Mouse (Mus musculus) thymus, postnatal 0 days (tissue): ENCODE measurements around the gene Mical1. TPM values are rescaled to one million over a fixed set of nuclear protein-coding genes. Genes with fewer than 3 reads are reported as not detected.

Experiments used
- DNase-seq: peaks from one replicate; pipeline ENCODE4 v3.0.0-alpha.2; 2015; ENCODE audit warnings: low spot score
- polyA plus RNA-seq: library from polyadenylated mRNA; unstranded; fragments of >200 nt; fragmentation: Nextera tagmentation; extraction: Ambion mirVana; gene quantifications from 2 replicates; pipeline ENCODE4 v1.2.1, GENCODE M21; 2015

The Mical1 gene
- polyA plus RNA-seq, result 72.9 and 82.9 TPM in 2 replicates

GRCm38 (mm10) chr10:41476171-41477017, at the start of gene Mical1:
TSS of gene Mical1 (plus strand) at chr10:41476314.
- DNase-seq, result peak; percentile 67

DNA sequence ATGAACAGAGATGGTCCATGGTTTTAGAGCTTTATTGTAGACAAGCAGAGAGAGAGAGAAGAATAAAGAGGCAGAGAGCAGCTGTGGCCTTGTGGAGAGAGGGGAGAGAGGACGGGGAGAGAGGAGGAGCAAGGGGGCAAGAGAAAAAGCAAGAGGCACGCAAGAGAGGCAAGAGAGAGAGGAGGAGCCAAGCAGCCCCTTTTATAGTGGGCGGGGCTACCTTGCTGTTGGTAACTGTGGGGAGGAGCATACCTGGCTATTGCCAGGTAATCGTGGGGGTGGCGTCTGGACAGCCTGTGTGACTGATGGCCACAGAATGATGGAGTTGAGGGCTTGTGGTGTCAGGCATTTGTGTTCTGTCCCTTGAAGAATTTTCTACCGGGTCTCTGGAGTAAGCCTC, 49.7 kb upstream of the Mical1 start:
- no peak for DNase-seq

DNA sequence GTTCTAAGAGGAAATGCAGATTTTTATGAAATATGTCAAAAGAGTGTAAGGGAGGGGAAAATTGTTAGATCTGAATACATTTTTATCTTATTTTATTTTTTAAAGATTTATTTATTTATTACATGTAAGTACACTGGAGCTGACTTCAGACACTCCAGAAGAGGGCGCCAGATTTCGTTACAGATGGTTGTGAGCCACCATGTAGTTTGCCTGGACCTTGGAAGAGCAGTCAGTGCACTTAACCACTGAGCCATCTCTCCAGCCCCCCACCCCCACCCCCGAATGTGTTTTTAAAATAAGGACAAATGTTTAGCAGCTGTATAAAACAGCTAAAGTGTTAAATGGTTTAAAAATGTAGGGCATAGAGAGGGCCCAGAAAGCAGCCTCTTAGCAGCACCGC, 41.5 kb upstream of the Mical1 start:
- DNase-seq, result peak; percentile 50

DNA sequence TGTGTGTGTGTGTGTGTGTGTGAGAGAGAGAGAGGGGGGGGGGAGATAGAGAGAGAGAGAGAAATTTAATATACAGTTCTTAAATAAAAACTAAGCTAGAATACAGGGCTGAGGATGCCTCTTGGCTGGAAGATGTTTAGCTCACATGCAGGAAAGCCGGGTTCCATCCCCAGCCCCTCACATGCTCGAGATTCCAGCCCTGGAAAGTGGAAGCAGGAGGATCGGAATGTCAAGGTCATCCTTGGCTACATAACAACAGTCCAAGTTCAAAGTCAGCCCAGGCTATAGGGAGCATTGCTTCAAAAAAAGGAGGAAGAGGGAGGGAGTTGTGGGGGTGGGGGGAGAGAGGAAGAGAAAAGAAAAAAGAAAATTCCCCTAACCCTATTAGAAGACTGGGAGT, 41.0 kb upstream of the Mical1 start:
- DNase-seq, result no peak

DNA sequence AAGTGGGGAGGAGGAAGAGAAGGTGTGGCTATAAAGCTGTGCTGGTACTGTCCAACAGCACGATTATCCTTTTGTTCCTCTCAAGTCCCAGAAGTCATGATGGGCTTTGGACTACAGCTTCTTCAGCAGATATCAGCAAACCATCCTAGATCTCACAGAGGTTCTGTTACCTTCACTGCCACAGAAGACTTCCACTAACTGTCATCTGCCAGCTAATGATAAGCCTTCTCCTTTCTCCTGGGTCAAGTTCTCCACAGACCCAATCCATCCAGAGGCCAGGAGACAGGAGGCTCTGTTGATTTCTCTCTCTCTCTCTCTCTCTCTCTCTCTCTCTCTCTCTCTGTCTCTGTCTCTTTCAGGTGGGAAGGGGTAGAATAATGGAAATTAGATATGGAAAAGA, 27.9 kb upstream of the Mical1 start:
- no peak for DNase-seq

DNA sequence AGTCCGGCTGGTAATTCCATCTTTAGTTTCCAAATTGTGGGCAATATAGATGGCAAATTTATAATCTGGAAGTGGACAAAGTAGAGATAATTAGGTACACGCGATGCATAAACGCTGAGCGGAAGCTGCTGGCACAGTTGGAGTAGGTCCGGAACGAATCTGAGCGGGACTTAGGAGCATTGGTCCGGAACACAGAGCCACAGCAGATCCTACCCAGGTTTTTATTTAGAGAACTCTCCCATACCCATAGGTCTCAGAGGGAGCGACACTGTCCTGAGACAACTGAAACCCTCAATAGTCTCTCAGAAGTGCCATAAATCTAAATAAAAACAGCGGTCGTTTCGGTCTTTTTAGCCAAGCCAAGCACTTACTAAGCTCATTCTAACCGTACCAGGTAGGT, 26.4 kb upstream of the Mical1 start:
- DNase-seq, result no peak

DNA sequence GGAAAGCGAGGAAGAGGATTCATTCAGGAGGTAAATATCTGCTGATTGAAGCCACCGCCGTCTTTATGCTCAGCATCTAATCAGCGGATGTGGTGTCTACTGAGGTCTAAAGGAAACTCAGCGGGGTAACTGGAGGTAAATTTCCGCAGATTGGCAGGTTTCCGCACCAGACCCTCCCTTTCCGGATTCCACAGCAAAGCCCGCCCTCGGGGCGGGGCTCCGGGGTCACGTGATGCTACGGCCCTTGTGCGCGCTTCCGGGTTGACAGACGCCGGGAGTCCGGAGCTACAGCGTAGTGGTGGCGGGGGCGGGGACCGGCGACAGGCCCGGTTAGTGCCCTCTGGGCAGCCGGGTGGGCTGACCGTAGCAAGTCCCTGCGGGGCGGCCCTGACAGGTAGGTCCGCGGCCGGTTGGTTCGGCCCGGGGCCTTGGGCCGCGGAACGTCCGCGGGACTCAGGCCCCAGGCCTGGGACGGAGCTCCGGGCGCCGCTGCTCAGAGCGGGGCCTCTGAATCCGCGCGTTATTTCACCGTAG, 25.9 kb upstream of the Mical1 start, which contains the start of gene Zbtb24:
Gene Zbtb24, plus strand, starts transcription at position 247 of the 534 bp plus-strand sequence.
- DNase-seq, result peak; percentile 99

DNA sequence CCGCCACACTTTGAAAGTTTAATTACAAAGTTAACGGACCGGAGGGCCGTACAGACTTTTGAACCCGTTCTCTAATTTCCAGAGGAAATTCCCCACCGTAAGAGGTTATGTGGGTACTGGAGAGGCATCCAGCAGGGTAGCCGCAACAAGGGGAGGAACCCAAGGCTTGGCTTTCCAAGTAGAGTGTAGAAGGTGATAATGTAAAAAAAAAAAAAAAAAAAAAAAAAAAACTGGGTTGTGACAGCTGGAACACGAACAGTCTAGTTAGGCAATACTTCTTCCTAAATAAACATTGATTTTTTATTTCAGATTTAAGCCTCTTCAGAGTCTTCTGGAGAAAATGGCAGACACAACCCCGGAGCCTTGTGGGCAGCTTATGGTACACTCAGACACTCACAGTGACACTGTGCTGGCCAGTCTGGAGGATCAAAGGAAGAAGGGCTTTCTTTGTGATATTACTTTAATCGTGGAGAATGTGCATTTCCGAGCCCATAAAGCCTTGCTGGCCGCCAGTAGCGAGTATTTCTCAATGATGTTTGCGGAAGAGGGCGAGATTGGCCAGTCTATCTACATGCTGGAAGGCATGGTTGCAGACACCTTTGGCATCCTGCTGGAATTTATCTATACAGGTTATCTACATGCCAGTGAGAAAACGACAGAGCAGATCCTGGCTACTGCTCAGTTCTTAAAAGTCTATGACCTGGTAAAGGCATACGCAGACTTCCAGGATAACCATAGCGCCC, 25.2 kb upstream of the Mical1 start:
- peak; percentile 5 for DNase-seq

DNA sequence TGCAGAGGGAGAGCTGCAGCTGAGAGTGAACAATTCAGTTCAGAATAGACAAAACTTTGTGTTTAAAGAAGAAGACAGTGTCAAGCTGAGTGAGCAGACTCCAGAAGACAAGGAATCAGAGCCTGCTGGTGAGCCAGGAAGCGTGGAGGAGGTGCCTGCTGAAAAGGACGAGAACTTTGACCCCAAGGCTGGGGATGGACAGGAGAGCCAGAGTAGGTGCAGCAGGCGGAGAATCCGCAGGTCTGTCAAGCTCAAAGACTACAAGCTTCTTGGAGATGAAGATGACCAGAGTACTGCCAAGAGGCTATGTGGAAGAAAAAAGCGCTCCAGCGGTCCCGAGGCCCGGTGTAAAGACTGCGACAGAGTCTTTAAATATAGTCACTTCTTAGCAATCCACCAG, 24.5 kb upstream of the Mical1 start:
- no peak for DNase-seq

DNA sequence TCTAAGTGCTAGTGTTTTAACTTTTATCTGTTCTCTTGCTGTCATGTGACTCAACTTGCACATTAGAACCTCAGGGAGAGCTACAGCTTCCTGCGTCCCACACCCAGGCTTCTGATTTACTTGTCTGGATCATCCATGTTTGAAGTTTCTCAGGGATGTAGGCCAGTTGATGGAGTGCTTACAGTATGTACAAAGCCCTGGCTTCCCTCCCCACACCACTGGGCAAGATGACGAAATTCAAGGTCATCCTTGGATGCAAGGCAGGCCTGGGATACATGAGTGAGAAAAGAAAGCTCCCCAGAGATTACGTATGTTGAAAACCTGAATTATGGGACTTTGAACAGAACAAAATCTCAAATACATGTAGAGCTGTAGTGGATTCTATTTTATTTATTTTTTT, 23.3 kb upstream of the Mical1 start:
- no peak for DNase-seq

DNA sequence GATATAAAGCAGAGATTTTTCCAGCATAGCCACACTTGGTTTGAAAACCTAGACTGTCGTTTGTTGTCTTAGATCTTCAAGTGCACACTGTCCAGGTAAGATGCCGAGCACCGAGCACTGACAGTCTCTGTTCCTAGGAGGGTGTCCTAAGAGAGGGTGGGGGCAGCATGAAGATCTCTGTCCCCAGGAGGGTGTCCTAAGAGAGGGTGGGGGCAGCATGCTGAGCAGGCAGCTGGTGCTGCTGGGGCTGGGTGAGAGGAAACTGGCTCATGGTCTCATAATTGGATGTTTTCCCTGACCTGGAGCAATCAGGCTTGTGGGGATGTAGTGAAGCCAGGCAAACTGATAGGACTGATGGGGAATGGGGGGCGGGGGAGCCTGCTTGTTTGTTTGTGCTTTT, 16.1 kb upstream of the Mical1 start:
- no peak for DNase-seq

GRCm38 (mm10) chr10:41460501-41460900, 15.6 kb upstream of the Mical1 start:
- DNase-seq, result no peak

GRCm38 (mm10) chr10:41461057-41461722, 14.9 kb upstream of the Mical1 start:
- DNase-seq, result no peak

DNA sequence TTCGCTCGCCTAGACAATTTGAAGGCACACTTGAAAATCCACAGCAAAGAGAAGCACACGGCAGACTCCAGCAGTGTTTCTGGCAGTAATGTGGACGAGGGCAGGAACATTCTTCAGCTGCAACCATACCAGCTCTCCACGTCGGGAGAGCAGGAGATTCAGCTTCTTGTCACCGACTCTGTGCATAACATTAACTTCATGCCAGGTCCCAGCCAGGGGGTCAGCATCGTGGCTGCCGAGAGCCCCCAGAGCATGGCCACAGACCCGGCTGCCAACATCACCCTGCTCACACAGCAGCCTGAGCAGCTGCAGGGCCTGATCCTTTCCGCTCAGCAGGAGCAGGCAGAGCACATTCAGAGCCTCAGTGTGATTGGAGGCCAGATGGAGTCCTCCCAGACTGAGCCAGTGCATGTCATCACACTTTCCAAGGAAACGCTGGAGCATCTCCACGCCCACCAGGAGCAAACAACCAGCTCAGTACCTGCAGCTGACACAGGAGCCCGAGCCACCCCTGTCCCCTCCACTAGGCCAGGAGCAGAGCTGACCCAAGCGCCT, 11.6 kb upstream of the Mical1 start:
- no peak for DNase-seq

- no peak for DNase-seq
Observed at GRCm38 (mm10) chr10:41467325-41467724, 8.8 kb upstream of the Mical1 start.

DNA sequence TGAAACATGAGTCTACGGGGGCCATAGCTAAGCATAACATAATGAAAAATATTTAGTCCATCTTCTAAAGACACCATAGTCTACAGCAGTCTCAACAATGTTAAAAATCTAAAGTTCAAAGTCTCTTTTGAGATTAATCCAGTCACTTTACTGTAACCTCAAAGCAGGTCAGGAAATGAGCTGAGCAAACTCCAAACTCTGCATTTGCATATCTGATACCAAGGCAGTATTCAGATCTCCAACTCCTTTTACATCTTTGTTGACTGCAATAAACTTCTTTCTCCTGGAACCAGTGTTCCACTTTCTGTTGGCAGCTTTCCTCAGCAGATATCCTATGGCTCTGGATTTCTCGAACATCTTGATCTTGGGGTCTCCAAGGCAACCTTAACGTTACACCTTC, 5.4 kb upstream of the Mical1 start:
- DNase-seq, result no peak

DNA sequence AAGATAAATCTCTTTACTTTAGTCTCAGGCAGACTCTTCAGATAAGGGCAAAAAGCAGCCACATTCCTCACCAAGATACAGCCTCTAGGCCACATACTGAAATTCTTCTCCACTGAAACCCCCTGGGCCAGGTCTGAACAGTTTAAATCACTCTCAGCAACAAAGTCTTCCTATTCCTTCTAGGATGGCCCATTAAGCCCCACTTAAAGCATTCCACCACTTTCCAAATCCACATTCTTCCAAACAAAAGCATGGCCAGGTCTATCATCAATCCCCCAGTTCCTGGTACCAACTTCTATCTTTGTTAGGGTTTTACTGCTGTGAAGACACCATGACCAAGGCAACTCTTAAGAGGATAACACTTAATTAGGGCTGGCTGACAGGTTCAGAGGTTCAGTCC, 3.6 kb upstream of the Mical1 start:
- DNase-seq, result no peak

DNA sequence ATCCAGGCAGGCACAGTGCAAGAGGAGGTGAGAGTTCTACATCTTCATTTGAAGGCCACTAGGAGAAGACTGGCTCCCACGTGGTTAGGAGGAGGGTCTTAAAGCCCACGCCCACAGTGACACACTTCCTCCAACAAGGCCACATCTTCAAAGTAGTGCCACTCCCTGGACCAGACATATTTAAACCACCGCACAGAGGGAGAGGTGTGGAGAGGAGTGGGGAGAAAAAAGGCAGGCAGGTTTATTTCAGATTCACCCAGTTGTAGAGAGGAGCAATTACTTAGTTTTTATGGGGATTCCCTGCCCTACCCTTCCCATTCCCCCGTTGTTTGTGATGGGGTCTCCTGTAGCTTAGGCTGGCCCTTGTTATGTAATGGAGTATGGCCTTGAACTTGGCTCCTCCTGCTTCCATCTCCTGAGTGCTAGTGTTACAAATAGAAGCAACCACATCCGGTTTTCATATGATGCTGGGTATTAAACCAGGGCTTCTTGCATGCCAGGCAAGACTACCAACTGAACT, 3.1 kb upstream of the Mical1 start:
- DNase-seq, result no peak

GRCm38 (mm10) chr10:41473782-41474468, 2.2 kb upstream of the Mical1 start:
- no peak for DNase-seq

GRCm38 (mm10) chr10:41474981-41475391, 1.1 kb upstream of the Mical1 start:
- no peak for DNase-seq

DNA sequence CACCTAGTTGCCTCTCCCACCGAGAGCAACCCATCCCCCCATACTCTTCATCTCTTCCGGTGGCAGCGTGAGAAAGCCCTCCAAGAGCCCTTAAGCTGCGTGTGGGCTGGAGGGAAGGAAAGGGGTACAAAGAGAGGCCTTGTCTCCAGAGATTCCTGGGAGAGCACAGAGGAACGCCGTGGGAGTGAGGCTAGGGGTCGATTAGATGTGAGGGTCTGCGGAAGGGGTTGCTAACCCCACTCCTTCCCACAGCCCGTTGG, 834 bp downstream of the Mical1 start:
- DNase-seq, result peak; percentile 80
